Mouse (Mus musculus) hematopoietic stem cell, adult 5-6 weeks (primary cell): ENCODE data around the gene Hsf5. TPM values are rescaled to one million over a fixed set of nuclear protein-coding genes. Genes with fewer than 3 reads are reported as not detected.

Source experiments
- ATAC-seq, 2 experiments: fragments of 125-278 bp in 1 of 2; replicated peaks in 1 of 2; 2 replicates each; pipeline ENCODE4 v1.8.0; 2016 to 2017; ENCODE audit warnings: inconsistent platforms in 2 of 2, mild to moderate bottlenecking in 2 of 2, moderate number of reproducible peaks in 2 of 2, low read depth in 1 of 2, moderate TSS enrichment in 1 of 2; ENCODE audit not compliant: low FRiP score in 2 of 2, poor library complexity in 2 of 2, severe bottlenecking in 2 of 2, insufficient read depth in 1 of 2, low TSS enrichment in 1 of 2
- total RNA-seq: library from RNA; stranded (forward); fragments of 172-1452, 232-1000 nt; gene quantifications from 2 replicates; pipeline ENCODE4 v1.2.3, GENCODE M21; 2017

The Hsf5 gene
- total RNA-seq, 1 experiment from 2014 or later, result not detected

- no peak for ATAC-seq
Measured at GRCm38 (mm10) chr11:87584711-87585505, 32.1 kb upstream of the Hsf5 start.

- ATAC-seq, result no peak
Measured at GRCm38 (mm10) chr11:87587211-87587874, 29.6 kb upstream of the Hsf5 start.

GRCm38 (mm10) chr11:87589605-87590004 is 27.4 kb upstream of the Hsf5 start:
- no peak for ATAC-seq

GRCm38 (mm10) chr11:87590841-87591525 is 26.0 kb upstream of the Hsf5 start:
- no peak for ATAC-seq

- ATAC-seq, result peak; percentile 94 to 95
Measured at GRCm38 (mm10) chr11:87591526-87592353, 25.2 kb upstream of the Hsf5 start, which contains the start of gene Mtmr4. TSS of gene Mtmr4 (plus strand) at chr11:87592162.

- peak in 1 of 2 experiments; percentile 0; a peak in 1 of 4 replicates for ATAC-seq
Measured at GRCm38 (mm10) chr11:87592354-87592695, 24.6 kb upstream of the Hsf5 start.

- ATAC-seq, result no peak
Measured at GRCm38 (mm10) chr11:87592713-87593598, 24.0 kb upstream of the Hsf5 start.

- ATAC-seq, result peak; percentile 14 to 37
Measured at GRCm38 (mm10) chr11:87595327-87595841, 21.6 kb upstream of the Hsf5 start.

- no peak for ATAC-seq
Measured at GRCm38 (mm10) chr11:87595976-87596375, 21.0 kb upstream of the Hsf5 start.

- no peak for ATAC-seq
Measured at GRCm38 (mm10) chr11:87596492-87596891, 20.5 kb upstream of the Hsf5 start.

GRCm38 (mm10) chr11:87597061-87597460 is 19.9 kb upstream of the Hsf5 start:
- no peak for ATAC-seq

- ATAC-seq, result no peak
Measured at GRCm38 (mm10) chr11:87599395-87600089, 17.4 kb upstream of the Hsf5 start.

- ATAC-seq, result no peak
Measured at GRCm38 (mm10) chr11:87600322-87600853, 16.6 kb upstream of the Hsf5 start.

- no peak for ATAC-seq
Measured at GRCm38 (mm10) chr11:87602234-87602633, 14.7 kb upstream of the Hsf5 start.

- ATAC-seq, result no peak
Measured at GRCm38 (mm10) chr11:87603571-87603970, 13.4 kb upstream of the Hsf5 start.

GRCm38 (mm10) chr11:87609264-87609663 is 7.7 kb upstream of the Hsf5 start:
- ATAC-seq, result no peak
